Mouse (Mus musculus): ENCODE data around the gene Tet3. TPM values are rescaled to one million over a fixed set of nuclear protein-coding genes. Genes with fewer than 3 reads are reported as not detected.

Tet3 gene
- polyA plus RNA-seq, 1 experiment from 2014 or later = 7.9 TPM

DNA sequence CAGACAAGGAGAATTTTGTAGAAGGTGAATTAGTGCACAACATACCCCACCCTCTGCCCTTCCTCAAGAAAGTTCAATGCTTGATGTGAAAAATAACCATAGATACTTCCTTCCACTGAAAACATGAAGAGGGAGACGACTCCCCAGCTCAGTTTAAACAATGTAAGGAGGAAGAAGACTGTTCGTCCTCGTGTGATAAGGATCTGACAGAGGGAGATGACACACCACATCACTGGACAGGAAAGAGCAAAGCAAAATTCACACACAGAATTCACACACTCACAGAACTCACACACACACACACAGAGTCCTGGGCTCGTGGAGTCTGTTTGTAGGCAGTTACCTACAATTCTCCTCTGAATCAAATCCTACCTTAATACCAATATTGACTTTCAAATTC, 31.7 kb upstream of the Tet3 start:
- no peaks in the 10 kb centered on the region for H3K4me1 ChIP-seq (ENCODE audit: insufficient read depth)
- ATAC-seq = no peak

DNA sequence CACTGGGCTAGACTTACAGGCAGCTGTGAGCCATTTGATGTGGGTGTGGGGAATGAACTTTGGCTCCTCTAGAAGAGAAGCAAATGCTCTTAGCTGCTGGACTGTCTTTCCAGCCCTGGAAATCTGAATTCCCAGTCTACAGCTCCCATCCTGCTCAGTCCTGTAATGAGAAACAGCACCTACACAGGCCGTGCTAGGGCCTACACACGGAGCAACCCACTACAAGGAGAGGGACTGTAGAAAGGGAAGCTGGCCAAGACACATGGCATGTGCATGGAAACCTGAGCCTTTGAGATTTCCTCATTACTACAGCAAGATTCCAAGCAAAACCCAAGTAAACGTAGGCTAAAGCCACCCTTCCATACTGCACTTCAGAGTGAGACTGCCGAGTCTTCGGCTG, 29.3 kb upstream of the Tet3 start:
- TF ChIP-seq EP300 (IDR thresholded peaks at IDR 0.05; ENCODE audit: low read depth) = no peak
- TF ChIP-seq CTCF (IDR thresholded peaks at IDR 0.05; ENCODE audit: low read depth) = no peak

More for the DNA sequence above, 31.7 kb upstream of the Tet3 start:
- 42% methylated on average over 4 of the region's 4 CpGs for whole genome bisulfite sequencing (ENCODE audit: insufficient replicate concordance)
- no peak overlapping the region for H3K27ac ChIP-seq (ENCODE audit: low read depth)
- no peaks in the 10 kb centered on the region for H3K9me3 ChIP-seq (ENCODE audit: low read length)
- no peak for DNase-seq
- H3K4me2 ChIP-seq (ENCODE audit: low read depth, low read length) = no peak overlapping the region
- no peak overlapping the region for H3K4me3 ChIP-seq (ENCODE audit: low read depth, low read length)
- TF ChIP-seq CTCF (IDR thresholded peaks at IDR 0.05; ENCODE audit: low read depth) (no peak), EP300 (IDR thresholded peaks at IDR 0.05; ENCODE audit: low read depth) (no peak)
- no peak overlapping the region for H3K9ac ChIP-seq (replicated peaks)
- H3K27me3 ChIP-seq (ENCODE audit: insufficient read depth, low read length) = no peaks in the 10 kb centered on the region
- H3K36me3 ChIP-seq (replicated peaks; ENCODE audit: insufficient read depth, low read length) = peaks cover 50% of the 10 kb centered on the region

DNA sequence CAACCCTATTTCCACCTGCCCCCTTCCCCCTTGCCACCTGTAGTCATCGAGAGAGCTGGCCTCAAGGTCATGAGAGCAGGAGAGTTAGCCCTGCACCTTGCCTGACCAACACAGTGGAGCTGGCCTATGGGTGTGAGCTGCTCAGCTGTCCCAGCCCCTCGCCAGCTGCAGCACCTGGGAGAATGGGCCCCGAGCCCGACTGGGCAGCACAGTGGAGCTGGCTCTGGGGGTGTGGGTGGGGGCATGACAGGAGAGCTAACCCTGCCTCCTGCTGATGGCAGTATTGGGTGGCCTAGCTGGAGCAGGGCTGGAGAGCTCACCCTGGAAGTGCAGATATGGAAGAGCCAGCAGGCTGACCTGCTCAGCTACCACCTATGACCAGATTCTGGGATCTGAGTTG, 28.4 kb upstream of the Tet3 start:
- H3K9me3 ChIP-seq (ENCODE audit: low read length) = no peaks in the 10 kb centered on the region
- peaks cover 41% of the 10 kb centered on the region for H3K36me3 ChIP-seq (replicated peaks; ENCODE audit: insufficient read depth, low read length)
- H3K27ac ChIP-seq (ENCODE audit: low read depth) = no peak overlapping the region
- no peak for TF ChIP-seq CTCF (IDR thresholded peaks at IDR 0.05; ENCODE audit: low read depth)
- TF ChIP-seq EP300 (IDR thresholded peaks at IDR 0.05; ENCODE audit: low read depth) = no peak
- H3K4me2 ChIP-seq (ENCODE audit: low read depth, low read length) = no peak overlapping the region
- H3K9ac ChIP-seq (replicated peaks) = no peak overlapping the region
- ATAC-seq = no peak
- H3K4me3 ChIP-seq (ENCODE audit: low read depth, low read length) = no peak overlapping the region
- no peaks in the 10 kb centered on the region for H3K27me3 ChIP-seq (ENCODE audit: insufficient read depth, low read length)
- 75% methylated on average over 4 of the region's 4 CpGs for WGBS (ENCODE audit: insufficient replicate concordance)
- peaks cover 4% of the 10 kb centered on the region; the same call in 1 of the 2 replicates for H3K4me1 ChIP-seq (ENCODE audit: insufficient read depth)
- DNase-seq = no peak

More for the DNA sequence above, 29.3 kb upstream of the Tet3 start:
- no peaks in the 10 kb centered on the region for H3K4me1 ChIP-seq (ENCODE audit: insufficient read depth)
- H3K4me3 ChIP-seq (ENCODE audit: low read depth, low read length) = no peak overlapping the region
- peaks cover 44% of the 10 kb centered on the region for H3K36me3 ChIP-seq (replicated peaks; ENCODE audit: insufficient read depth, low read length)
- ATAC-seq = no peak
- no peak overlapping the region for H3K27ac ChIP-seq (ENCODE audit: low read depth)
- H3K4me2 ChIP-seq (ENCODE audit: low read depth, low read length) = no peak overlapping the region
- H3K27me3 ChIP-seq (ENCODE audit: insufficient read depth, low read length) = no peaks in the 10 kb centered on the region
- WGBS (ENCODE audit: insufficient replicate concordance) = 78% methylated on average over 5 of the region's 5 CpGs
- no peak overlapping the region for H3K9ac ChIP-seq (replicated peaks)
- DNase-seq = no peak
- H3K9me3 ChIP-seq (ENCODE audit: low read length) = no peaks in the 10 kb centered on the region

DNA sequence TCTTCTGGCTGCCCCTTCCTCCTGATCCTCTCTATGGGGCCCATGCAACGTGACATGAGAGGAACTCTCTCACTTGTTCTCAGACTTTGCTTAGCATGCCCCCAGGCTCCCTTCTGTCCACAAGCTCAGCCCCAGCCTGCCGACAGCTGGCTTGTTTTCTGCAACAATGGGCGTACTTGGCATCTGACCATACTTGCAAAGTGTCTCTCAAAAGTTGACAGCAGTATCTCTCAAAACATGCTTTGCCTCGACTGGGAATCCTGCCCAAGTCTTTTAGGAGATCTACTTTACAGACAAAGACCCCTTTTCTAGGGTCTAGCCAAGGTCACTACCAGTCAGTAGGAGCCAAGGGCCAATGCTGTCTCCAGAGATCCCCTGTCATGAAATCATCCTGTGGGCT, 27.0 kb upstream of the Tet3 start:
- Histone ChIP-seq H3K9me3 (ENCODE audit: low read length) (no peaks in the 10 kb centered on the region), H3K4me2 (ENCODE audit: low read depth, low read length) (no peak overlapping the region), H3K36me3 (replicated peaks; ENCODE audit: insufficient read depth, low read length) (peaks cover 45% of the 10 kb centered on the region), H3K27me3 (ENCODE audit: insufficient read depth, low read length) (no peaks in the 10 kb centered on the region), H3K4me1 (ENCODE audit: insufficient read depth) (peaks cover 4% of the 10 kb centered on the region; the same call in 1 of the 2 replicates), H3K9ac (replicated peaks) (no peak overlapping the region), H3K27ac (ENCODE audit: low read depth) (no peak overlapping the region), H3K4me3 (ENCODE audit: low read depth, low read length) (no peak overlapping the region)
- WGBS (ENCODE audit: insufficient replicate concordance) = 68% methylated on average over 4 of the region's 4 CpGs
- TF ChIP-seq EP300 (IDR thresholded peaks at IDR 0.05; ENCODE audit: low read depth) (no peak), CTCF (IDR thresholded peaks at IDR 0.05; ENCODE audit: low read depth) (no peak)
- DNase-seq (no peak), ATAC-seq (no peak)

DNA sequence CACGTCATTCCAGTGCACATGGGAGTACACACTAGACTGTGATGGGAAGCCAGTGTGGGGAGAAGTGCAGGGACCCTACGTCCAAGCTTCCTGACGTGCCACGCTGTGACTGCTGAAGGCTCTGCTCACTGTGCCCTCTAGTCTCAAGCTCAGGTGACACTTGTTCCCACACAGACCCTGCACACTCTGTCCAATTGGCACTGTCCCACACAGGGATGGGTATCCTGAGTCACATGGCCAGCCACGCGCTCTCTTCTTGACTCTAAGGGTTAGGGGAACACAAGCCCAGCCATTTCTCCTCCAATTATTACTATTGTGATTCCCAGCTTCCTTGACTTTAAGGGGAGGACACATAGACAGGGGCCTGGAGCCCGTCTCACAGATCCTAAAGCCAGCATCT, 24.9 kb upstream of the Tet3 start:
- TF ChIP-seq CTCF (IDR thresholded peaks at IDR 0.05; ENCODE audit: low read depth) (no peak), EP300 (IDR thresholded peaks at IDR 0.05; ENCODE audit: low read depth) (no peak)

DNA sequence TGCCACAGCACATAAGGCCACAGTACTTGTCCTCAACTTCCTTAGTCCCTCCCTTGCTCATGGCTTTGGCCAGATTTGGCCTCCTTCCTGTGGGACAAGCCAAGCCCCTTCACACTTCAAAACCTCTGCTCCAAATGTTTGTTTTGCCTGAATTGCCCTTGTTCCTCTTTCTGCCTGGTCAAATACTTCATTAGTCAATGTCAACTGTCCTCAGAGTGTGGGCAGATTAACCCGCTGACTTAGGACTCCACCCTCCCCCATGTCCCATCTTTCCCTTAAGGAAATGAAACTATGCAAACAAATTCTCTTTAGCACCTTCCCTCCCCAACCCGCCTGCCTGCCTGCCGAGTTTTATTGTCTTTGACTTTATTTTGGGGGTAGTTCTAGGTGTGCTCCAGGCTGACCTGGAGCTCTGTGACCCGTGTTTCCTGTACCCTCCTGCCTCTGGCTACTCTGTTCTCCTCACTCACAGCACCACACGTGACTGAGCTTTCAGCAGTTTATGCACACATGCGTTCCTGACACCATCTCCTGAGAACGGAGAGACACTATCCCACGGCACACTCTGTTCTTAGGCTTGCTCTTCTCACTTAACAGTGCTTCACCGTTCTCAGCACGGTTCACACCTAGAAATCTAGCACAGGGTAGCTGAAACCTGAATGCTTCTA, 23.7 kb upstream of the Tet3 start:
- Histone ChIP-seq H3K4me3 (ENCODE audit: low read depth, low read length) (no peak overlapping the region), H3K4me2 (ENCODE audit: low read depth, low read length) (no peak overlapping the region), H3K9ac (replicated peaks) (peak overlapping the region; percentile 16; the same call in 1 of the 2 replicates), H3K36me3 (replicated peaks; ENCODE audit: insufficient read depth, low read length) (peaks cover 34% of the 10 kb centered on the region), H3K27ac (ENCODE audit: low read depth) (peak overlapping the region; percentile 70), H3K27me3 (ENCODE audit: insufficient read depth, low read length) (no peaks in the 10 kb centered on the region), H3K4me1 (ENCODE audit: insufficient read depth) (peaks cover 4% of the 10 kb centered on the region; the same call in 1 of the 2 replicates), H3K9me3 (ENCODE audit: low read length) (no peaks in the 10 kb centered on the region)
- WGBS (ENCODE audit: insufficient replicate concordance) = 31% methylated on average over 10 of the region's 10 CpGs
- DNase-seq (no peak), ATAC-seq (peak; percentile 70)
- TF ChIP-seq EP300 (IDR thresholded peaks at IDR 0.05; ENCODE audit: low read depth) (no peak), CTCF (IDR thresholded peaks at IDR 0.05; ENCODE audit: low read depth) (no peak)

More for the DNA sequence above, 24.9 kb upstream of the Tet3 start:
- H3K4me1 ChIP-seq (ENCODE audit: insufficient read depth) = peaks cover 4% of the 10 kb centered on the region; the same call in 1 of the 2 replicates
- 88% methylated on average over 7 of the region's 7 CpGs for WGBS (ENCODE audit: insufficient replicate concordance)
- no peaks in the 10 kb centered on the region for H3K27me3 ChIP-seq (ENCODE audit: insufficient read depth, low read length)
- no peak overlapping the region for H3K4me3 ChIP-seq (ENCODE audit: low read depth, low read length)
- peaks cover 40% of the 10 kb centered on the region for H3K36me3 ChIP-seq (replicated peaks; ENCODE audit: insufficient read depth, low read length)
- H3K4me2 ChIP-seq (ENCODE audit: low read depth, low read length) = no peak overlapping the region
- no peak for DNase-seq
- H3K9ac ChIP-seq (replicated peaks) = no peak overlapping the region
- H3K27ac ChIP-seq (ENCODE audit: low read depth) = no peak overlapping the region
- no peaks in the 10 kb centered on the region for H3K9me3 ChIP-seq (ENCODE audit: low read length)
- ATAC-seq = no peak

Data from liver, postnatal 0 days (tissue).